Mouse (Mus musculus) bone marrow, adult 2 months (tissue): ENCODE results near the gene Grin2b.

Source experiments
- CTCF ChIP-seq: fragments of 200-500 bp; IDR thresholded peaks from 2 replicates; pipeline ENCODE4 v1.5.1; 2011; ENCODE audit warnings: low read length, control low read depth; ENCODE audit not compliant: control insufficient read depth, insufficient read depth
- POLR2A ChIP-seq: fragments of 200-500 bp; IDR thresholded peaks from 2 replicates; pipeline ENCODE4 v1.6.1; 2011; ENCODE audit warnings: low read depth, mild to moderate bottlenecking, control low read depth, low read length, borderline replicate concordance; ENCODE audit not compliant: control insufficient read depth

GRCm38 (mm10) chr6:135843755-135844154, 329.6 kb downstream of the Grin2b start:
- TF ChIP-seq CTCF (no peak), POLR2A (no peak)
